Comparison of ENCODE assay signal across 18 mouse cellular contexts in genomic region chr2:152069941-152070340, GRCm38 (mm10). TPM values are rescaled to one million over a fixed set of nuclear protein-coding genes. Genes with fewer than 3 reads are reported as not detected.
A peak's percentile ranks its signal among the peaks of the same experiment; 100 is the strongest.
DNase-seq lines count a peak whose midpoint lies in the region; ATAC-seq and TF ChIP-seq lines count a peak whose summit lies in the region.
"Had no signal": no experiment of that assay in that cellular context is flagged by ENCODE, and none has a peak within 500 bp of the region (broad histone marks: within the 10 kb centered on the region; RNA-seq: fewer than 3 reads in every experiment).

No protein-coding gene starts in this region.

- H3K4me1 ChIP-seq in midbrain, embryonic 11.5 days (ENCODE audit: control insufficient read depth, insufficient read depth, low read length): peaks cover 12% of the 10 kb centered on the region
- H3K4me1 ChIP-seq in midbrain, postnatal 0 days (ENCODE audit: insufficient read depth, low read length): no peaks in the 10 kb centered on the region
- H3K4me1 ChIP-seq in forebrain, embryonic 16.5 days (replicated peaks; ENCODE audit: control insufficient read depth, insufficient read depth, low read length): peaks cover 17% of the 10 kb centered on the region
- peaks cover 18% of the 10 kb centered on the region for H3K4me1 ChIP-seq in midbrain, embryonic 13.5 days (replicated peaks)
- H3K4me1 ChIP-seq: heart, embryonic 12.5 days had no signal

- H3K27ac ChIP-seq in midbrain, embryonic 11.5 days (ENCODE audit: low read depth, low read length): peak overlapping the region; percentile 80
- no peak overlapping the region for H3K27ac ChIP-seq in midbrain, postnatal 0 days (ENCODE audit: low read depth, low read length)
- H3K27ac ChIP-seq in forebrain, embryonic 16.5 days (ENCODE audit: low read length): peak overlapping the region; percentile 80
- H3K27ac ChIP-seq in midbrain, embryonic 13.5 days: peak overlapping the region; percentile 84
- H3K27ac ChIP-seq: macrophage had no signal

- peak; percentile 4; the same call in 1 of the 2 replicates for ATAC-seq in midbrain, embryonic 11.5 days (ENCODE audit: low FRiP score)
- no peak for ATAC-seq in midbrain, postnatal 0 days (ENCODE audit: low FRiP score)
- no peak for ATAC-seq in forebrain, embryonic 16.5 days
- no peak for ATAC-seq in midbrain, embryonic 13.5 days
- ATAC-seq in erythroid progenitor cell, adult 5-6 weeks (replicated peaks; ENCODE audit: low FRiP score, poor library complexity, severe bottlenecking): no peak
- ATAC-seq: intestine, postnatal 0 days had no signal

- no peak overlapping the region for H3K4me2 ChIP-seq in midbrain, embryonic 11.5 days
- no peak overlapping the region for H3K4me2 ChIP-seq in midbrain, postnatal 0 days (ENCODE audit: low read depth, low read length, poor library complexity, severe bottlenecking)
- H3K4me2 ChIP-seq in forebrain, embryonic 16.5 days (ENCODE audit: low read length): no peak overlapping the region
- H3K4me2 ChIP-seq in midbrain, embryonic 13.5 days (replicated peaks): no peak overlapping the region
- H3K4me2 ChIP-seq: heart, embryonic 12.5 days; liver, embryonic 11.5 days; lung, embryonic 14.5 days had no signal

- TF ChIP-seq CTCF in midbrain, postnatal 0 days (IDR thresholded peaks at IDR 0.05): no peak

- peak; percentile 75 for DNase-seq in midbrain, embryonic 11.5 days (ENCODE audit: low spot score, missing footprints)
- DNase-seq in midbrain, postnatal 0 days (ENCODE audit: low spot score): no peak
- DNase-seq in left cerebral cortex, postnatal 25 days (ENCODE audit: low spot score in 2 of 2): no peak
- DNase-seq in ovary, postnatal 36 days (ENCODE audit: low spot score): no peak
- DNase-seq: heart, postnatal 4 days; left cerebral cortex, postnatal 4 days; lung, embryonic 14.5 days; spleen, adult 18-20 months; thymus, adult 18-20 months had no signal

- no peaks in the 10 kb centered on the region for H3K27me3 ChIP-seq in midbrain, embryonic 11.5 days (ENCODE audit: control insufficient read depth, insufficient read depth, low read length)
- H3K27me3 ChIP-seq in midbrain, postnatal 0 days (ENCODE audit: insufficient read depth, low read length): no peaks in the 10 kb centered on the region
- no peaks in the 10 kb centered on the region for H3K27me3 ChIP-seq in forebrain, embryonic 16.5 days (replicated peaks; ENCODE audit: control insufficient read depth, insufficient read depth, low read length)
- H3K27me3 ChIP-seq in midbrain, embryonic 13.5 days: no peaks in the 10 kb centered on the region

- H3K9ac ChIP-seq in midbrain, embryonic 11.5 days (ENCODE audit: low read length): peak overlapping the region; percentile 37; the same call in 1 of the 2 replicates
- H3K9ac ChIP-seq in midbrain, postnatal 0 days (replicated peaks; ENCODE audit: low read length, poor library complexity, severe bottlenecking): no peak overlapping the region
- H3K9ac ChIP-seq in forebrain, embryonic 16.5 days (replicated peaks; ENCODE audit: low read depth, low read length): no peak overlapping the region
- H3K9ac ChIP-seq in midbrain, embryonic 13.5 days (replicated peaks): no peak overlapping the region
- H3K9ac ChIP-seq: heart, embryonic 12.5 days; lung, embryonic 14.5 days had no signal

- no peak overlapping the region for H3K4me3 ChIP-seq in midbrain, embryonic 11.5 days (ENCODE audit: low read depth, low read length)
- no peak overlapping the region for H3K4me3 ChIP-seq in midbrain, postnatal 0 days (ENCODE audit: low read depth, low read length)
- no peak overlapping the region for H3K4me3 ChIP-seq in forebrain, embryonic 16.5 days (replicated peaks; ENCODE audit: low read length)
- no peak overlapping the region for H3K4me3 ChIP-seq in midbrain, embryonic 13.5 days (replicated peaks)
- H3K4me3 ChIP-seq: heart, embryonic 12.5 days had no signal

- 78% methylated on average over 2 of the region's 2 CpGs for WGBS in midbrain, embryonic 11.5 days
- WGBS in midbrain, postnatal 0 days: 80% methylated on average over 2 of the region's 2 CpGs
- 62% methylated on average over 2 of the region's 2 CpGs for WGBS in forebrain, embryonic 16.5 days
- 66% methylated on average over 2 of the region's 2 CpGs for WGBS in midbrain, embryonic 13.5 days

- H3K9me3 ChIP-seq in midbrain, embryonic 11.5 days (ENCODE audit: control insufficient read depth, low read length): no peaks in the 10 kb centered on the region
- no peaks in the 10 kb centered on the region for H3K9me3 ChIP-seq in midbrain, postnatal 0 days (ENCODE audit: low read length)
- H3K9me3 ChIP-seq in forebrain, embryonic 16.5 days (ENCODE audit: control insufficient read depth, low read length): no peaks in the 10 kb centered on the region
- H3K9me3 ChIP-seq in midbrain, embryonic 13.5 days: no peaks in the 10 kb centered on the region
- H3K9me3 ChIP-seq: heart, embryonic 12.5 days had no signal

- no peaks in the 10 kb centered on the region for H3K36me3 ChIP-seq in midbrain, embryonic 11.5 days (ENCODE audit: control insufficient read depth, insufficient read depth, low read length)
- no peaks in the 10 kb centered on the region for H3K36me3 ChIP-seq in midbrain, postnatal 0 days (ENCODE audit: insufficient read depth, low read length)
- no peaks in the 10 kb centered on the region for H3K36me3 ChIP-seq in forebrain, embryonic 16.5 days (ENCODE audit: control insufficient read depth, insufficient read depth)
- H3K36me3 ChIP-seq in midbrain, embryonic 13.5 days: no peaks in the 10 kb centered on the region
- H3K36me3 ChIP-seq: heart, embryonic 12.5 days had no signal

- intact Hi-C loops in left cerebral cortex, postnatal 25 days (cut with DNase I): no loop called here

RNA-seq across cellular contexts. Expression of gene Scrt2, which starts 11.4 kb away (rescaled TPM):
- polyA plus RNA-seq in midbrain, embryonic 11.5 days (2014; fragmentation: Nextera tagmentation; extraction: Ambion mirVana): 10.0 and 11.0 TPM in 2 replicates
- total RNA-seq in midbrain, postnatal 0 days (2014; rRNA removed): 6.7 and 10.8 TPM in 2 replicates
- polyA plus RNA-seq in midbrain, postnatal 0 days (2015; fragmentation: Nextera tagmentation; extraction: Ambion mirVana): 2.2 and 2.3 TPM in 2 replicates
- polyA plus RNA-seq in forebrain, embryonic 16.5 days (2015; fragmentation: Nextera tagmentation; extraction: Ambion mirVana): 16.9 and 17.2 TPM in 2 replicates
- polyA plus RNA-seq in midbrain, embryonic 13.5 days (2015; fragmentation: Nextera tagmentation; extraction: Ambion mirVana): 16.3 and 20.0 TPM in 2 replicates
- not detected in 2 replicates for total RNA-seq in erythroid progenitor cell, adult 5-6 weeks (2015; ENCODE audit: low replicate concordance)
- total RNA-seq in erythroid progenitor cell, adult 5-6 weeks (2017; ENCODE audit: low replicate concordance): not detected in 2 replicates
- total RNA-seq in left cerebral cortex, postnatal 25 days (2021): 10 to 100 TPM; 15.2 to 18.5 TPM
- total RNA-seq: gastrocnemius, postnatal 4 days; heart, postnatal 4 days had no signal
- polyA plus RNA-seq: intestine, postnatal 0 days; kidney, embryonic 16.5 days; liver, embryonic 11.5 days; lung, embryonic 14.5 days; macrophage had no signal

RNA-seq across cellular contexts. Expression of gene Srxn1, which starts 35.4 kb away (rescaled TPM):
- 14.2 and 14.6 TPM in 2 replicates for polyA plus RNA-seq in midbrain, embryonic 11.5 days (2014; fragmentation: Nextera tagmentation; extraction: Ambion mirVana)
- 24.5 and 46.1 TPM in 2 replicates for total RNA-seq in midbrain, postnatal 0 days (2014; rRNA removed)
- 24.8 and 29.5 TPM in 2 replicates for polyA plus RNA-seq in midbrain, postnatal 0 days (2015; fragmentation: Nextera tagmentation; extraction: Ambion mirVana)
- 11.4 and 13.6 TPM in 2 replicates for polyA plus RNA-seq in forebrain, embryonic 16.5 days (2015; fragmentation: Nextera tagmentation; extraction: Ambion mirVana)
- polyA plus RNA-seq in midbrain, embryonic 13.5 days (2015; fragmentation: Nextera tagmentation; extraction: Ambion mirVana): 13.4 and 14.9 TPM in 2 replicates
- 10.1 and 16.3 TPM in 2 replicates for total RNA-seq in erythroid progenitor cell, adult 5-6 weeks (2015; ENCODE audit: low replicate concordance)
- total RNA-seq in erythroid progenitor cell, adult 5-6 weeks (2017; ENCODE audit: low replicate concordance): 11.5 and 35.3 TPM in 2 replicates
- total RNA-seq in left cerebral cortex, postnatal 25 days (2021): 10 to 100 TPM; 85.6 to 96.7 TPM
